In genomic region chr4:125252228-125252627, GRCm38 (mm10) we compare ENCODE assay signal across 27 mouse cellular contexts.
DNase-seq lines count a peak whose midpoint lies in the region; ATAC-seq and TF ChIP-seq lines count a peak whose summit lies in the region.
"Had no signal": no experiment of that assay in that cellular context is flagged by ENCODE, and none has a peak within 500 bp of the region (broad histone marks: within the 10 kb centered on the region; RNA-seq: fewer than 3 reads in every experiment).

No protein-coding gene starts in this region.

- H3K27me3 ChIP-seq in forebrain, embryonic 13.5 days, result peaks cover 13% of the 10 kb centered on the region; the same call in 1 of the 2 replicates
- no peaks in the 10 kb centered on the region; the same call in 1 of the 2 replicates for H3K27me3 ChIP-seq in forebrain, postnatal 0 days (ENCODE audit: insufficient read depth, low read length)
- H3K27me3 ChIP-seq in midbrain, embryonic 10.5 days (ENCODE audit: low read depth, poor library complexity, severe bottlenecking), result peaks cover 39% of the 10 kb centered on the region
- H3K27me3 ChIP-seq in midbrain, embryonic 11.5 days (ENCODE audit: control insufficient read depth, insufficient read depth, low read length), result no peaks in the 10 kb centered on the region
- H3K27me3 ChIP-seq in midbrain, embryonic 16.5 days (ENCODE audit: control insufficient read depth, insufficient read depth, low read depth, low read length), result no peaks in the 10 kb centered on the region
- no peaks in the 10 kb centered on the region; the same call in 1 of the 2 replicates for H3K27me3 ChIP-seq in midbrain, embryonic 15.5 days (replicated peaks)
- H3K27me3 ChIP-seq: embryonic facial prominence, embryonic 12.5 days; embryonic facial prominence, embryonic 15.5 days; hindbrain, embryonic 15.5 days; intestine, embryonic 15.5 days; Patski had no signal

- DNase-seq in forebrain, postnatal 0 days, result no peak
- DNase-seq in midbrain, embryonic 10.5 days (ENCODE audit: low spot score), result no peak
- DNase-seq in midbrain, embryonic 11.5 days (ENCODE audit: low spot score, missing footprints), result no peak
- DNase-seq: adrenal gland, postnatal 10 days; adrenal gland, postnatal 36 days; B cell, adult 2 months; cerebellum, adult 11 months; cerebellum, adult 2 months; cerebellum, adult 9-11 months; cerebellum, postnatal 25 days; gastrocnemius, postnatal 10 days; gastrocnemius, postnatal 36 days; heart, adult 2 months; heart, postnatal 14 days; heart, postnatal 4 days had no signal

- no peak overlapping the region for H3K4me3 ChIP-seq in forebrain, embryonic 13.5 days
- no peak overlapping the region for H3K4me3 ChIP-seq in forebrain, postnatal 0 days (ENCODE audit: low read depth, low read length)
- no peak overlapping the region for H3K4me3 ChIP-seq in midbrain, embryonic 10.5 days
- H3K4me3 ChIP-seq in midbrain, embryonic 11.5 days (ENCODE audit: low read depth, low read length), result no peak overlapping the region
- no peak overlapping the region for H3K4me3 ChIP-seq in midbrain, embryonic 16.5 days (ENCODE audit: low read depth, low read length)
- no peak overlapping the region for H3K4me3 ChIP-seq in midbrain, embryonic 15.5 days
- H3K4me3 ChIP-seq: embryonic facial prominence, embryonic 12.5 days; embryonic facial prominence, embryonic 15.5 days; heart, adult 2 months; heart, embryonic 10.5 days; heart, embryonic 13.5 days; hindbrain, embryonic 15.5 days; intestine, embryonic 15.5 days had no signal

- H3K9ac ChIP-seq in forebrain, embryonic 13.5 days, result no peak overlapping the region; the same call in 1 of the 2 replicates
- H3K9ac ChIP-seq in forebrain, postnatal 0 days, result no peak overlapping the region
- H3K9ac ChIP-seq in midbrain, embryonic 11.5 days (ENCODE audit: low read length), result no peak overlapping the region
- 0 out of 2 replicates have a peak overlapping the region, but pooled peaks have one; percentile 7 for H3K9ac ChIP-seq in midbrain, embryonic 16.5 days (ENCODE audit: low read depth, low read length)
- no peak overlapping the region for H3K9ac ChIP-seq in midbrain, embryonic 15.5 days
- H3K9ac ChIP-seq: embryonic facial prominence, embryonic 12.5 days; embryonic facial prominence, embryonic 15.5 days; heart, embryonic 13.5 days; hindbrain, embryonic 15.5 days; intestine, embryonic 15.5 days had no signal

- WGBS in forebrain, embryonic 13.5 days, result 68% methylated on average over 8 of the region's 8 CpGs
- WGBS in forebrain, postnatal 0 days, result 56% methylated on average over 8 of the region's 8 CpGs
- WGBS in midbrain, embryonic 10.5 days, result 81% methylated on average over 8 of the region's 8 CpGs
- WGBS in midbrain, embryonic 11.5 days, result 77% methylated on average over 8 of the region's 8 CpGs
- WGBS in midbrain, embryonic 16.5 days, result 61% methylated on average over 8 of the region's 8 CpGs
- 66% methylated on average over 8 of the region's 8 CpGs for WGBS in midbrain, embryonic 15.5 days

- H3K27ac ChIP-seq in forebrain, embryonic 13.5 days, result peak overlapping the region; percentile 32; the same call in 1 of the 2 replicates
- H3K27ac ChIP-seq in forebrain, postnatal 0 days (ENCODE audit: low read depth, low read length), result no peak overlapping the region
- 0 out of 2 replicates have a peak overlapping the region, but pooled peaks have one; percentile 25 for H3K27ac ChIP-seq in midbrain, embryonic 10.5 days (replicated peaks)
- H3K27ac ChIP-seq in midbrain, embryonic 11.5 days (ENCODE audit: low read depth, low read length), result no peak overlapping the region
- H3K27ac ChIP-seq in midbrain, embryonic 16.5 days (ENCODE audit: low read length), result 0 out of 2 replicates have a peak overlapping the region, but pooled peaks have one; percentile 18
- H3K27ac ChIP-seq in midbrain, embryonic 15.5 days, result no peak overlapping the region
- H3K27ac ChIP-seq: embryonic facial prominence, embryonic 12.5 days; embryonic facial prominence, embryonic 15.5 days; heart, adult 2 months; heart, embryonic 10.5 days; heart, embryonic 13.5 days; hindbrain, embryonic 15.5 days; intestine, embryonic 15.5 days had no signal

- ATAC-seq in forebrain, embryonic 13.5 days, result peak; percentile 43; the same call in 1 of the 2 replicates
- ATAC-seq in forebrain, postnatal 0 days, result no peak
- ATAC-seq in midbrain, embryonic 11.5 days (ENCODE audit: low FRiP score), result no peak
- ATAC-seq in midbrain, embryonic 16.5 days, result no peak
- no peak for ATAC-seq in midbrain, embryonic 15.5 days (replicated peaks)
- ATAC-seq in inflammation-experienced regulatory T-cells, adult 6 months, result no peak
- ATAC-seq: intestine, embryonic 15.5 days; Patski had no signal

- peaks cover 25% of the 10 kb centered on the region for H3K4me1 ChIP-seq in forebrain, embryonic 13.5 days
- 0 out of 2 replicates have a peak, but pooled peaks cover 6% of the 10 kb centered on the region for H3K4me1 ChIP-seq in forebrain, postnatal 0 days (ENCODE audit: insufficient read depth)
- H3K4me1 ChIP-seq in midbrain, embryonic 10.5 days, result peaks cover 29% of the 10 kb centered on the region
- H3K4me1 ChIP-seq in midbrain, embryonic 11.5 days (ENCODE audit: control insufficient read depth, insufficient read depth, low read length), result peaks cover 6% of the 10 kb centered on the region; the same call in 1 of the 2 replicates
- peaks cover 5% of the 10 kb centered on the region; the same call in 1 of the 2 replicates for H3K4me1 ChIP-seq in midbrain, embryonic 16.5 days (ENCODE audit: control insufficient read depth, insufficient read depth, low read length)
- H3K4me1 ChIP-seq in midbrain, embryonic 15.5 days, result peaks cover 6% of the 10 kb centered on the region; the same call in 1 of the 2 replicates
- H3K4me1 ChIP-seq: embryonic facial prominence, embryonic 12.5 days; embryonic facial prominence, embryonic 15.5 days; heart, embryonic 10.5 days; heart, embryonic 13.5 days; intestine, embryonic 15.5 days had no signal

- no peaks in the 10 kb centered on the region for H3K36me3 ChIP-seq in forebrain, embryonic 13.5 days (ENCODE audit: poor library complexity, severe bottlenecking)
- no peaks in the 10 kb centered on the region for H3K36me3 ChIP-seq in forebrain, postnatal 0 days (ENCODE audit: insufficient read depth)
- H3K36me3 ChIP-seq in midbrain, embryonic 10.5 days, result no peaks in the 10 kb centered on the region
- H3K36me3 ChIP-seq in midbrain, embryonic 11.5 days (ENCODE audit: control insufficient read depth, insufficient read depth, low read length), result no peaks in the 10 kb centered on the region
- H3K36me3 ChIP-seq in midbrain, embryonic 16.5 days (ENCODE audit: control insufficient read depth, insufficient read depth, low read length), result no peaks in the 10 kb centered on the region
- no peaks in the 10 kb centered on the region for H3K36me3 ChIP-seq in midbrain, embryonic 15.5 days (replicated peaks)
- H3K36me3 ChIP-seq: embryonic facial prominence, embryonic 12.5 days; embryonic facial prominence, embryonic 15.5 days; G1E; heart, embryonic 10.5 days; heart, embryonic 13.5 days; hindbrain, embryonic 15.5 days; intestine, embryonic 15.5 days had no signal

- H3K9me3 ChIP-seq in forebrain, embryonic 13.5 days (replicated peaks), result no peaks in the 10 kb centered on the region
- H3K9me3 ChIP-seq in forebrain, postnatal 0 days (ENCODE audit: low read length), result no peaks in the 10 kb centered on the region
- H3K9me3 ChIP-seq in midbrain, embryonic 10.5 days (replicated peaks), result no peaks in the 10 kb centered on the region
- H3K9me3 ChIP-seq in midbrain, embryonic 11.5 days (ENCODE audit: control insufficient read depth, low read length), result no peaks in the 10 kb centered on the region
- no peaks in the 10 kb centered on the region for H3K9me3 ChIP-seq in midbrain, embryonic 16.5 days (replicated peaks; ENCODE audit: control insufficient read depth, low read length, poor library complexity, severe bottlenecking)
- H3K9me3 ChIP-seq in midbrain, embryonic 15.5 days, result no peaks in the 10 kb centered on the region
- H3K9me3 ChIP-seq: embryonic facial prominence, embryonic 12.5 days; embryonic facial prominence, embryonic 15.5 days; heart, embryonic 10.5 days; heart, embryonic 13.5 days; hindbrain, embryonic 15.5 days; intestine, embryonic 15.5 days had no signal

- no peak for TF ChIP-seq CTCF in forebrain, postnatal 0 days (IDR thresholded peaks at IDR 0.05; ENCODE audit: low read depth)

- H3K4me2 ChIP-seq in forebrain, embryonic 13.5 days, result no peak overlapping the region
- H3K4me2 ChIP-seq in forebrain, postnatal 0 days (ENCODE audit: low read depth), result no peak overlapping the region
- no peak overlapping the region for H3K4me2 ChIP-seq in midbrain, embryonic 11.5 days
- H3K4me2 ChIP-seq in midbrain, embryonic 16.5 days (ENCODE audit: low read length), result no peak overlapping the region
- no peak overlapping the region for H3K4me2 ChIP-seq in midbrain, embryonic 15.5 days
- H3K4me2 ChIP-seq: embryonic facial prominence, embryonic 12.5 days; embryonic facial prominence, embryonic 15.5 days; heart, embryonic 13.5 days; hindbrain, embryonic 15.5 days; intestine, embryonic 15.5 days had no signal

Comparison
In these comparisons a context has a peak if more than half of its experiments do, and no peak if none do; other contexts are left out.
1. H3K27ac ChIP-seq: peak in forebrain, embryonic 13.5 days (single experiment), midbrain, embryonic 10.5 days (single experiment) and midbrain, embryonic 16.5 days (single experiment); none in forebrain, postnatal 0 days (single experiment), midbrain, embryonic 11.5 days (single experiment) and midbrain, embryonic 15.5 days (single experiment).